Mouse (Mus musculus): Measurements from ENCODE around the gene Gm49661. TPM values are rescaled to one million over a fixed set of nuclear protein-coding genes. Genes with fewer than 3 reads are reported as not detected.

Gene Gm49661
- total and polyA plus RNA-seq, 2 experiments from 2014 or later = not detected

GRCm38 (mm10) chr8:84936041-84936961 lies 32.9 kb downstream of the Gm49661 start:
- peak; percentile 62 for ATAC-seq (ENCODE audit: low FRiP score)
- H3K27ac ChIP-seq (ENCODE audit: low read depth, low read length) = peak overlapping the region; percentile 97
- H3K9me3 ChIP-seq (ENCODE audit: low read length) = no peaks in the 10 kb centered on the region
- WGBS = 8% methylated on average over 23 of the region's 23 CpGs
- H3K4me3 ChIP-seq (ENCODE audit: low read depth, low read length) = peak overlapping the region; percentile 93
- peaks cover 5% of the 10 kb centered on the region for H3K4me1 ChIP-seq (ENCODE audit: insufficient read depth, low read length)
- peak; percentile 49 for DNase-seq (ENCODE audit: low spot score)
- peaks cover 2% of the 10 kb centered on the region; the same call in 1 of the 2 replicates for H3K36me3 ChIP-seq (ENCODE audit: insufficient read depth, low read length)
- no peaks in the 10 kb centered on the region for H3K27me3 ChIP-seq (ENCODE audit: insufficient read depth, low read length)
- peak overlapping the region; percentile 99 for H3K9ac ChIP-seq (replicated peaks; ENCODE audit: low read length, poor library complexity, severe bottlenecking)
- H3K4me2 ChIP-seq (ENCODE audit: low read depth, low read length, poor library complexity, severe bottlenecking) = peak overlapping the region; percentile 93
- no peak for TF ChIP-seq CTCF (IDR thresholded peaks at IDR 0.05)

- Histone ChIP-seq H3K9ac (replicated peaks; ENCODE audit: low read length, poor library complexity, severe bottlenecking) (peak overlapping the region; percentile 99), H3K27ac (ENCODE audit: low read depth, low read length) (peak overlapping the region; percentile 97), H3K36me3 (ENCODE audit: insufficient read depth, low read length) (peaks cover 5% of the 10 kb centered on the region), H3K9me3 (ENCODE audit: low read length) (no peaks in the 10 kb centered on the region), H3K27me3 (ENCODE audit: insufficient read depth, low read length) (no peaks in the 10 kb centered on the region), H3K4me2 (ENCODE audit: low read depth, low read length, poor library complexity, severe bottlenecking) (peak overlapping the region; percentile 93), H3K4me1 (ENCODE audit: insufficient read depth, low read length) (peaks cover 5% of the 10 kb centered on the region), H3K4me3 (ENCODE audit: low read depth, low read length) (peak overlapping the region; percentile 93)
- no peak for TF ChIP-seq CTCF (IDR thresholded peaks at IDR 0.05)
- DNase-seq (ENCODE audit: low spot score) (no peak), ATAC-seq (ENCODE audit: low FRiP score) (no peak)
- 7% methylated on average over 14 of the region's 14 CpGs for WGBS
These were observed 33.7 kb downstream of the Gm49661 start for GRCm38 (mm10) chr8:84935489-84935888.

GRCm38 (mm10) chr8:84934860-84935259 lies 34.4 kb downstream of the Gm49661 start:
- ATAC-seq (ENCODE audit: low FRiP score) (peak; percentile 63), DNase-seq (ENCODE audit: low spot score) (peak; percentile 94)
- peak overlapping the region; percentile 93 for H3K4me3 ChIP-seq (ENCODE audit: low read depth, low read length)
- peak overlapping the region; percentile 93 for H3K4me2 ChIP-seq (ENCODE audit: low read depth, low read length, poor library complexity, severe bottlenecking)
- H3K36me3 ChIP-seq (ENCODE audit: insufficient read depth, low read length) = peaks cover 11% of the 10 kb centered on the region
- peaks cover 5% of the 10 kb centered on the region for H3K4me1 ChIP-seq (ENCODE audit: insufficient read depth, low read length)
- H3K9me3 ChIP-seq (ENCODE audit: low read length) = no peaks in the 10 kb centered on the region
- H3K27me3 ChIP-seq (ENCODE audit: insufficient read depth, low read length) = no peaks in the 10 kb centered on the region
- peak overlapping the region; percentile 99 for H3K9ac ChIP-seq (replicated peaks; ENCODE audit: low read length, poor library complexity, severe bottlenecking)
- TF ChIP-seq CTCF (IDR thresholded peaks at IDR 0.05) = no peak
- peak overlapping the region; percentile 97 for H3K27ac ChIP-seq (ENCODE audit: low read depth, low read length)
- WGBS = 3% methylated on average over 15 of the region's 15 CpGs

GRCm38 (mm10) chr8:84933767-84934559 lies 35.3 kb downstream of the Gm49661 start:
- Histone ChIP-seq H3K27me3 (ENCODE audit: insufficient read depth, low read length) (no peaks in the 10 kb centered on the region), H3K4me2 (ENCODE audit: low read depth, low read length, poor library complexity, severe bottlenecking) (peak overlapping the region; percentile 93), H3K36me3 (ENCODE audit: insufficient read depth, low read length) (peaks cover 12% of the 10 kb centered on the region), H3K4me3 (ENCODE audit: low read depth, low read length) (peak overlapping the region; percentile 93; the same call in 1 of the 2 replicates), H3K9me3 (ENCODE audit: low read length) (no peaks in the 10 kb centered on the region), H3K9ac (replicated peaks; ENCODE audit: low read length, poor library complexity, severe bottlenecking) (no peak overlapping the region), H3K4me1 (ENCODE audit: insufficient read depth, low read length) (peaks cover 5% of the 10 kb centered on the region), H3K27ac (ENCODE audit: low read depth, low read length) (no peak overlapping the region)
- TF ChIP-seq CTCF (IDR thresholded peaks at IDR 0.05) = no peak
- ATAC-seq (ENCODE audit: low FRiP score) (no peak), DNase-seq (ENCODE audit: low spot score) (no peak)
- WGBS = 82% methylated on average over 16 of the region's 16 CpGs

GRCm38 (mm10) chr8:84930582-84930981 lies 38.7 kb downstream of the Gm49661 start:
- 92% methylated on average over 13 of the region's 13 CpGs for WGBS
- no peaks in the 10 kb centered on the region for H3K27me3 ChIP-seq (ENCODE audit: insufficient read depth, low read length)
- no peak overlapping the region for H3K27ac ChIP-seq (ENCODE audit: low read depth, low read length)
- no peaks in the 10 kb centered on the region for H3K9me3 ChIP-seq (ENCODE audit: low read length)
- no peak overlapping the region for H3K4me2 ChIP-seq (ENCODE audit: low read depth, low read length, poor library complexity, severe bottlenecking)
- 0 out of 2 replicates have a peak overlapping the region, but pooled peaks have one; percentile 19 for H3K9ac ChIP-seq (replicated peaks; ENCODE audit: low read length, poor library complexity, severe bottlenecking)
- H3K36me3 ChIP-seq (ENCODE audit: insufficient read depth, low read length) = peaks cover 21% of the 10 kb centered on the region
- no peak overlapping the region for H3K4me3 ChIP-seq (ENCODE audit: low read depth, low read length)
- no peak for TF ChIP-seq CTCF (IDR thresholded peaks at IDR 0.05)
- peaks cover 5% of the 10 kb centered on the region for H3K4me1 ChIP-seq (ENCODE audit: insufficient read depth, low read length)
- ATAC-seq (ENCODE audit: low FRiP score) (no peak), DNase-seq (ENCODE audit: low spot score) (no peak)
